Mouse (Mus musculus): ENCODE measurements at regions not wholly inside any gene's neighbourhood (a gene's known extent, or its start where the extent isn't known, plus 50 kb on each side); places are given as distances from the start of the nearest gene placed in this dataset.

DNA sequence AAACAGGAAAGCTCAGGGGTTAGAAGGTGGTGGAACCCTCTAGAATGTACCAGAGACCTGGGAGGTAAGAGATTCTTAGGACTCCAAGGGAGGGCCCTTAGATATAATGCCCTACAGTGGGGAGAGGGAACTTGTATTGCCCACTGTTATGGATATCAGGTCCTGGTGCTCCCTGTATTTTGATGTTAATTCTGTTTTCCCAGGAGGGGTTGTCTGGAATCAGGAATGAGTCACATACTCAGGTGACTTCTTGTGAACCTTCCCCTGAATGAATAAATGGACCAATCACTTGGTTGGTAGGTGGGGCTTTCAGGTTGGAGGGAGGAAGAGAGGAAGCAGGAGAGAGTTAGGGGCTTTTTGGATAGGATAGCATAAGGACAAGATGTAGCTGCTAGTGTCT is 533.8 kb upstream of the Htr2c start:
- ATAC-seq (replicated peaks; ENCODE audit: poor library complexity, severe bottlenecking): no peak

DNA sequence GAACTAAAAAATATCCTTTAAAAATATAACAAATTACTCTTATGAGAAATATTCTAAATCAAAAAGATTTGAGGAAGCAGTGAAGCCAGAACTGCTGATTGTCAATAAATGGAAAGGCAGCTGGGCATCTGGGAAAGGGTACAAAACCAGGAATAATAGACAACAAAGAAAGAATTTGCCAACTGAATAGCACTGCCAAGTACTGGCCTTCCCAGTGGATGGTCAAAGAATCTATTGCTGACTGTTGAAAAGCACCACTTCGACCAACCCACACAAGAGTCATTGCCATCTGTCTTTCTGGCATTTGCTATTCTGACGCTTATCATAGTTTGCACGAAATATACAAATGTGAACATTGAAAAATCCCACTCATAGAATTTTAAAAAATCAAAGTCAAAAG is 502.4 kb upstream of the Htr2c start:
- no peak for ATAC-seq (replicated peaks; ENCODE audit: poor library complexity, severe bottlenecking)

DNA sequence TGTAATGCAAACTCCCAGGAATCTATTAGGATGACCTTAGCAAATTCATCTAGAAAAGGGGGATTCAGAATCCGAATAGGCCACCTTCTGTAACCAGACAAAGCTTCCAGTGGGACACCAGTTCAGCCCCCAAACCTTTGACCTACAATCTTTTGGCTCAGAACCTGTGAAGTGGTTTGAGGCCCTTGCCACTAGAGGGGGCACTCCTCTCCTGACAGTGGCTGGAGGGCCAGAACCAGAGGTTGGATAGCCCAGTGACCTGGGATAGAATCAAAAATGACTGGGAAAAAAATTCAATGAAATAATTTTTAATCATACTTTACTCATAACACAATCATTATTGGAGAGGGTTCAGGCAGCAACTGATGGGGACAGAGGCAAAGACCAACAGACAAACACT is 484.7 kb upstream of the Htr2c start:
- ATAC-seq (replicated peaks; ENCODE audit: poor library complexity, severe bottlenecking): no peak

DNA sequence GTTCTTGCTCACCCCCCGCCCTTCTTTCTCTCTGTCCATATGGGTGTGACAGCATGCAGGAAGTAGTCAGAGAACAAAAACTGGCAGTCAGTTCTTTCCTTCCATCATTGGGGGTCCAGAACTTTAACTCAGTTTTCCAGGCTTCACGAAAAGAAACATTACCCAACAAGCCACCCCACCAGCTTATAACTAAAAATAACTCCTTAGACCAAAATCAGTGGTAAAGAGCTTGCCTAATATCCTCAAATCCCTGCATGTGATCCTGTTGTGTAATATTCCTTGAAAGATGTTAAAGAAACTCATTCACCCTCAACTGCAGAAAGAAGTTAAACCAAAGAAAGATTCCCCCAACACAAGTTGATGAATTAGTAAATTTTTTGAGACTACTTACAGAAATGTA is 449.8 kb upstream of the Htr2c start:
- peak; percentile 88 for ATAC-seq (replicated peaks; ENCODE audit: poor library complexity, severe bottlenecking)

DNA sequence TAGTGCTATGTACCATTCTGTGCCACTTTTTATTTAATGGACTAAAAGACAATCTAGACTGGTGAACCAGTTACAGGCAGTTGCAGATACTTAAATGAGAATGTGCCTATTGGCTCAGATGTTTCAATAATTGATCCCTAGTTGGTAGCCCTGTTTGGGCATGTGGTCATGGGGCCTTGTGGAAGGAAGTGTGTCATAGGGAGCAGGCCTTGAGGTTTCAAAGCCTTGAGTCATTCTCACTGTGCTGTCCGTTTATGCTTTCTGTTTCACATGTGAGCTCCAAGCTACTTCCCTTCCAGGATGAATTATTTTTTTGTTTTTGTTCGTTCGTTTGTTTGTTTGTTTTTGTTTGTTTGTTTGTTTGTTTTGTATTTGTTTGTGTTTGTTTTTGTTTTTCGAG is 449.1 kb upstream of the Htr2c start:
- ATAC-seq (replicated peaks; ENCODE audit: poor library complexity, severe bottlenecking): peak; percentile 96

DNA sequence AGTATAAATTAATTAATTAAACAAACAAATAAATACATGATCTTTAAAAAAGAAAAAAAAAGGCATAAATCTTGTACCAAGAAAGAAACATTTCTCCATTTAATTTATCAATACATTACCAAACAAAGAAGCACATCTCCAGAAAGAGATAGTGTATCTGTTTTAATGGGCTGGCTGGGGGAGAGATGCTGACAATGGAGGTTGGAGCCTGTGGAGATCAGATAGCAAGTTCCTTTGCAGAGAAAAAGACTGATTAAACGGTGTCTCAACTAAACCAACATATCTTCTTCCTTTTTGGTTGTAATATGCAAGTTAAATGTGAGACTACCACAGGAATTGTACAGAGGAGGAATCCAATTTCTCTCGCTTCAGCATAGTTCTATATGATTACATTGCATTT is 433.5 kb upstream of the Htr2c start:
- ATAC-seq (replicated peaks; ENCODE audit: poor library complexity, severe bottlenecking): no peak

DNA sequence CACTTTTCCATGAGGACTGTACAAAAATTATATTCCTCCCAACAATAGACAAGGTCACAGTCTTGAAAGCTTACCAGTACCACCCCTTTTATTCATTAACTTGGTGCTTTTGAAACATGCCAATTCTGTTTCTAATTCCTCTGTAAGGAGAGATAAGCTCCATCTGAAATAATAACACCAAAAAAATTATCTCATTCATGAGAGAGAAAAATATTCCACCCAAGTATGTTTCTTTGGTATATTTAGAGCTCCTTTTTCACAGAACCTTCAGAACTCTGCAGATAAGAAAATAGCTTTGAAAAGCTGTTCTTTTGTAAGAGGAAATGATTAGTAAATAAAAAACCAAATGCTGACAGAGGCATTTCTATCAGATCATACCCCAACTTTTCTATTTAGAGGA is 424.5 kb upstream of the Htr2c start:
- ATAC-seq (replicated peaks; ENCODE audit: poor library complexity, severe bottlenecking): no peak

DNA sequence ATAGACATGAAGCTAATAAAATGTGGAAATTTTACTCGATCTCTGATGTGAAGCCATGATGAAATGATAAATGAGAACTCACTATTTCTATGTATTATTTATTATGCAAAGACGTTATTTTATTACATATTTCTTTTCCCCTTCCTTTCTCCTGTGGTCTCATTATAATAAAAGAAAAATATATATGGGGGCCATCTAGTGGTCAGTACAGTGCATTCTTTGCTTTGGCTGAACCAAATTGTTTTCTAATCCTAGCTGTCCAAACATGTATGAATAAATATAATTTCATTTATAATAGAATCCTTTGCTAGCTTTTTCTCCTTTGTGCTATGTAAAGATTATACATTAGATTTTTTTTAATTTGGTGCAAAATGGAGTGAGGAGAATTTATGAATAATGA is 403.7 kb upstream of the Htr2c start:
- no peak for ATAC-seq (replicated peaks; ENCODE audit: poor library complexity, severe bottlenecking)

Measured in granulocyte monocyte progenitor cell, adult 5-6 weeks (primary cell).